In genomic region chr10:122613281-122613680, GRCm38 (mm10) we compare ENCODE assay signal across 14 mouse cellular contexts.
"Had no signal": no experiment of that assay in that cellular context is flagged by ENCODE, and none has a peak within 500 bp of the region (broad histone marks: within the 10 kb centered on the region; RNA-seq: fewer than 3 reads in every experiment).

No protein-coding gene starts in this region.

- H3K4me1 ChIP-seq: hindbrain, embryonic 15.5 days; limb, embryonic 15.5 days; liver, embryonic 12.5 days; midbrain, embryonic 12.5 days; neural tube, embryonic 13.5 days; stomach, embryonic 15.5 days had no signal

- H3K4me3 ChIP-seq: hindbrain, embryonic 15.5 days; layer of hippocampus, adult 2 months; limb, embryonic 15.5 days; liver, embryonic 12.5 days; midbrain, embryonic 12.5 days; neural tube, embryonic 13.5 days; stomach, embryonic 15.5 days had no signal

- H3K4me2 ChIP-seq: hindbrain, embryonic 15.5 days; limb, embryonic 15.5 days; liver, embryonic 12.5 days; lung, embryonic 14.5 days; midbrain, embryonic 12.5 days; neural tube, embryonic 13.5 days; stomach, embryonic 15.5 days had no signal

- ATAC-seq: liver, embryonic 12.5 days; midbrain, embryonic 16.5 days had no signal

- H3K27me3 ChIP-seq: hindbrain, embryonic 15.5 days; limb, embryonic 15.5 days; liver, embryonic 12.5 days; midbrain, embryonic 12.5 days; neural tube, embryonic 13.5 days; stomach, embryonic 15.5 days had no signal

- H3K36me3 ChIP-seq: hindbrain, embryonic 15.5 days; limb, embryonic 15.5 days; liver, embryonic 12.5 days; midbrain, embryonic 12.5 days; neural tube, embryonic 13.5 days; stomach, embryonic 15.5 days had no signal

- H3K9me3 ChIP-seq: hindbrain, embryonic 15.5 days; limb, embryonic 15.5 days; liver, embryonic 12.5 days; midbrain, embryonic 12.5 days; neural tube, embryonic 13.5 days; stomach, embryonic 15.5 days had no signal

- H3K9ac ChIP-seq: hindbrain, embryonic 15.5 days; limb, embryonic 15.5 days; liver, embryonic 12.5 days; lung, embryonic 14.5 days; midbrain, embryonic 12.5 days; neural tube, embryonic 13.5 days; stomach, embryonic 15.5 days had no signal

- DNase-seq: left cerebral cortex, postnatal 4 days; lung, embryonic 14.5 days; lung, postnatal 14 days; right cerebral cortex, postnatal 14 days; thymus, adult 2 months; thymus, postnatal 25 days had no signal

- H3K27ac ChIP-seq: hindbrain, embryonic 15.5 days; layer of hippocampus, adult 2 months; limb, embryonic 15.5 days; liver, embryonic 12.5 days; midbrain, embryonic 12.5 days; neural tube, embryonic 13.5 days; stomach, embryonic 15.5 days had no signal
